Mouse (Mus musculus): ENCODE results near the gene Tmem51.

DNA sequence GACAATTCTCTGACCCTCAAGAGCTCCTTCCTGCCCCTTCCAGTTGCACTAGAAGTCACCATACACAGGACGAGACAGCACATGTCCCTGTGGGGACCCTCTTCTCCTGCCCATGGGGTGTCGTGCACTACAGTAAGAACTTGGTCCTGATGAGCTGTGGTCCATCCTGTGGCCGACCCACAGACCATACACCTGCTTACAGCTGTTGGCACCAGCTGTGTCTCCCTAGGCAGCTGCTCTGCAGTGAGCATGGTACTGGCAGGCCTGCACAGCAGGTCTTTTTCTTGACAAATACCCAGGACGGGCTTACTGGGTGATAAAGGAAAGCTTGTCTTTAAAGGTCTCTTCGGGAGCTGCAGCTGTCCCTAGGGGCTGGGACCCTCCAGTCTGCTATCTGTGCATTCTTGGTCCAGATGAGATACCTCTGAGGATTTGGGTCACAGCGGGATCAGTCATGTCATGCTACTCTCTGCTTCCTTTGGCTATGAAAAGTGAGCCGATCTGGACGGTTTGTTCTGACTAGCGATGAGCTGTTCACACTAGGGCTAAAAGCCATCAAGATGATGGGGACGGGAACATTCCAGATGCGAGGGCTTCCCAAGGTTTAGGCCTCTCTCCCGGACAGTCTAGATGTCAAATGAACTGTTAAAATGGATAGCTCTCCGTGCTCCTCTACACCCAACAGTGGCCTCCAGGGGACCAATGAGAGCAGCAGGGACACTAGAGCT is 24.8 kb downstream of the Tmem51 start:
- TF ChIP-seq CTCF (conservative IDR thresholded peaks at IDR 0.05; ENCODE audit: low read length) (no peak), POU5F1 (IDR thresholded peaks at IDR 0.05; ENCODE audit: borderline replicate concordance, low read length) (no peak)
